Mouse (Mus musculus) megakaryocyte, embryonic 14.5 days (primary cell): ENCODE results near the gene Mphosph10. TPM values are rescaled to one million over a fixed set of nuclear protein-coding genes. Genes with fewer than 3 reads are reported as not detected.

Experiments used
- H3K27me3 ChIP-seq: replicated peaks from 2 replicates; pipeline ENCODE3; 2012; ENCODE audit warnings: inconsistent platforms
- H3K36me3 ChIP-seq: replicated peaks from 2 replicates; pipeline ENCODE3; 2012; ENCODE audit warnings: low read length, inconsistent platforms, mixed read lengths
- H3K4me1 ChIP-seq: 2 replicates; pipeline ENCODE4 v1.6.1; 2012; ENCODE audit warnings: inconsistent platforms
- H3K4me3 ChIP-seq: replicated peaks from 2 replicates; pipeline ENCODE3; 2012; ENCODE audit warnings: moderate library complexity, mild to moderate bottlenecking, inconsistent platforms
- H3K9me3 ChIP-seq: 2 replicates; pipeline ENCODE4 v1.6.1; 2012; ENCODE audit warnings: inconsistent platforms
- FLI1 ChIP-seq: IDR thresholded peaks from 2 replicates; pipeline ENCODE4 v1.6.1; 2012; ENCODE audit warnings: low read length, inconsistent platforms, mixed read lengths
- GATA1 ChIP-seq: IDR thresholded peaks from 3 replicates; pipeline ENCODE4 v1.6.1; 2012; ENCODE audit warnings: mixed read lengths, low read length, inconsistent platforms, borderline replicate concordance
- polyA plus RNA-seq: library from polyadenylated mRNA; stranded (reverse); fragments of >175 nt; gene quantifications from 2 replicates; pipeline ENCODE4 v1.2.3, GENCODE M21; 2012; ENCODE audit warnings: low replicate concordance; ENCODE audit not compliant: insufficient read depth

The Mphosph10 gene
- polyA plus RNA-seq, result 4.7 TPM in 1 of 2 replicates, not detected in the other

GRCm38 (mm10) chr7:64392122-64392818, at the start of gene Mphosph10, which contains the start of gene Mcee:
TSS of gene Mphosph10 (minus strand) at chr7:64392268.
TSS of gene Mcee (plus strand) at chr7:64392607.
- TF ChIP-seq FLI1 (no peak), GATA1 (no peak)
- peak within 1 kb of the TSS; percentile 97 for H3K4me3 ChIP-seq
- peaks cover 31% of the 10 kb centered on the region for H3K36me3 ChIP-seq
- peaks cover 29% of the 10 kb centered on the region for H3K4me1 ChIP-seq
- H3K27me3 ChIP-seq, result no peaks in the 10 kb centered on the region
- H3K9me3 ChIP-seq, result no peaks in the 10 kb centered on the region

- TF ChIP-seq FLI1 (no peak), GATA1 (no peak)
- H3K9me3 ChIP-seq, result peaks cover 9% of the 10 kb centered on the region; the same call in 1 of the 2 replicates
- no peak overlapping the region for H3K4me3 ChIP-seq
- no peaks in the 10 kb centered on the region for H3K4me1 ChIP-seq
- no peaks in the 10 kb centered on the region for H3K36me3 ChIP-seq
- H3K27me3 ChIP-seq, result no peaks in the 10 kb centered on the region
Observed at GRCm38 (mm10) chr7:64440519-64440918, 48.5 kb upstream of the Mphosph10 start.

- Histone ChIP-seq H3K9me3 (peaks cover 11% of the 10 kb centered on the region), H3K4me3 (no peak overlapping the region), H3K4me1 (no peaks in the 10 kb centered on the region), H3K36me3 (no peaks in the 10 kb centered on the region), H3K27me3 (no peaks in the 10 kb centered on the region)
- TF ChIP-seq FLI1 (no peak), GATA1 (no peak)
Observed at GRCm38 (mm10) chr7:64439595-64440518, 47.8 kb upstream of the Mphosph10 start.

GRCm38 (mm10) chr7:64424861-64425260, 32.8 kb upstream of the Mphosph10 start:
- H3K4me3 ChIP-seq, result no peak overlapping the region
- no peaks in the 10 kb centered on the region for H3K36me3 ChIP-seq
- no peaks in the 10 kb centered on the region for H3K4me1 ChIP-seq
- TF ChIP-seq FLI1 (no peak), GATA1 (no peak)
- H3K27me3 ChIP-seq, result no peaks in the 10 kb centered on the region
- no peaks in the 10 kb centered on the region for H3K9me3 ChIP-seq

GRCm38 (mm10) chr7:64403989-64404388, 11.9 kb upstream of the Mphosph10 start:
- Histone ChIP-seq H3K9me3 (no peaks in the 10 kb centered on the region), H3K36me3 (peaks cover 29% of the 10 kb centered on the region), H3K27me3 (no peaks in the 10 kb centered on the region), H3K4me3 (no peak overlapping the region), H3K4me1 (no peaks in the 10 kb centered on the region)
- TF ChIP-seq FLI1 (no peak), GATA1 (no peak)

- no peaks in the 10 kb centered on the region for H3K4me1 ChIP-seq
- H3K4me3 ChIP-seq, result no peak overlapping the region
- H3K36me3 ChIP-seq, result peaks cover 34% of the 10 kb centered on the region
- no peak for TF ChIP-seq GATA1
- no peak for TF ChIP-seq FLI1
- H3K27me3 ChIP-seq, result no peaks in the 10 kb centered on the region
- H3K9me3 ChIP-seq, result no peaks in the 10 kb centered on the region
Observed at GRCm38 (mm10) chr7:64402452-64402851, 10.4 kb upstream of the Mphosph10 start.

GRCm38 (mm10) chr7:64400725-64401124, 8.7 kb upstream of the Mphosph10 start:
- H3K27me3 ChIP-seq, result no peaks in the 10 kb centered on the region
- TF ChIP-seq FLI1 (no peak), GATA1 (no peak)
- no peaks in the 10 kb centered on the region for H3K9me3 ChIP-seq
- H3K36me3 ChIP-seq, result peaks cover 34% of the 10 kb centered on the region
- H3K4me1 ChIP-seq, result 0 out of 2 replicates have a peak, but pooled peaks cover 4% of the 10 kb centered on the region
- no peak overlapping the region for H3K4me3 ChIP-seq

GRCm38 (mm10) chr7:64392819-64393151, 717 bp upstream of the Mphosph10 start:
- Histone ChIP-seq H3K36me3 (peaks cover 30% of the 10 kb centered on the region), H3K27me3 (no peaks in the 10 kb centered on the region), H3K4me1 (peaks cover 29% of the 10 kb centered on the region), H3K9me3 (no peaks in the 10 kb centered on the region), H3K4me3 (peak overlapping the region; percentile 97)
- no peak for TF ChIP-seq GATA1
- no peak for TF ChIP-seq FLI1

- no peaks in the 10 kb centered on the region for H3K27me3 ChIP-seq
- H3K9me3 ChIP-seq, result no peaks in the 10 kb centered on the region
- TF ChIP-seq FLI1, result no peak
- no peak for TF ChIP-seq GATA1
- H3K4me1 ChIP-seq, result peaks cover 26% of the 10 kb centered on the region
- peaks cover 36% of the 10 kb centered on the region for H3K36me3 ChIP-seq
- peak overlapping the region; percentile 97 for H3K4me3 ChIP-seq
Observed at GRCm38 (mm10) chr7:64391479-64391878, 589 bp downstream of the Mphosph10 start.
